ENCODE assay signal across 8 mouse cellular contexts in genomic region chr11:17158858-17159737, GRCm38 (mm10). TPM values are rescaled to one million over a fixed set of nuclear protein-coding genes. Genes with fewer than 3 reads are reported as not detected.
DNase-seq lines count a peak whose midpoint lies in the region; ATAC-seq and TF ChIP-seq lines count a peak whose summit lies in the region.

Gene Ppp3r1 (plus strand): TSS chr11:17159263.

- H3K9me3 ChIP-seq in G1E (replicated peaks), result no peaks in the 10 kb centered on the region
- H3K9me3 ChIP-seq in forebrain, embryonic 16.5 days (ENCODE audit: control insufficient read depth, low read length), result no peaks in the 10 kb centered on the region
- no peaks in the 10 kb centered on the region for H3K9me3 ChIP-seq in lung, embryonic 14.5 days (ENCODE audit: low read depth, low read length)

- WGBS in forebrain, embryonic 16.5 days, result 0% methylated on average over 76 of the region's 89 CpGs
- under 1% methylated on average over 83 of the region's 89 CpGs for WGBS in lung, embryonic 14.5 days
- WGBS in olfactory bulb, adult 2 months, result under 1% methylated on average over 83 of the region's 89 CpGs
- under 1% methylated on average over 87 of the region's 89 CpGs for WGBS in thymus, adult 2 months

- peak; percentile 91 for ATAC-seq in G1E (ENCODE audit: extremely low read depth, insufficient number of reproducible peaks, low FRiP score, poor library complexity, severe bottlenecking)
- ATAC-seq in forebrain, embryonic 16.5 days, result peak; percentile 98
- ATAC-seq in lung, embryonic 14.5 days (ENCODE audit: insufficient read depth), result peak; percentile 97

- TF ChIP-seq CTCF in G1E (IDR thresholded peaks at IDR 0.05; ENCODE audit: low read depth, low read length), result no peak
- TF ChIP-seq CTCF in layer of hippocampus, adult 2 months (conservative IDR thresholded peaks at IDR 0.05), result no peak; the same call in 1 of the 2 replicates
- TF ChIP-seq CTCF in lung, embryonic 14.5 days (IDR thresholded peaks at IDR 0.05; ENCODE audit: low read depth), result peak; percentile 1; the same call in 1 of the 2 replicates
- no peak for TF ChIP-seq CTCF in olfactory bulb, adult 2 months (IDR thresholded peaks at IDR 0.05; ENCODE audit: insufficient read depth, low read depth, low read length)
- peak; percentile 10; the same call in 1 of the 2 replicates for TF ChIP-seq CTCF in thymus, adult 2 months (IDR thresholded peaks at IDR 0.05; ENCODE audit: borderline replicate concordance, control insufficient read depth, extremely low read depth, insufficient read depth, low read length, poor library complexity)

- H3K36me3 ChIP-seq in G1E (replicated peaks), result peaks cover 17% of the 10 kb centered on the region
- no peaks in the 10 kb centered on the region for H3K36me3 ChIP-seq in forebrain, embryonic 16.5 days (ENCODE audit: control insufficient read depth, insufficient read depth)
- H3K36me3 ChIP-seq in lung, embryonic 14.5 days (ENCODE audit: insufficient read depth), result no peaks in the 10 kb centered on the region
- no peaks in the 10 kb centered on the region for H3K36me3 ChIP-seq in thymus, adult 2 months (ENCODE audit: control insufficient read depth, insufficient read depth, low read length)

- no peaks in the 10 kb centered on the region for H3K27me3 ChIP-seq in G1E (ENCODE audit: insufficient read depth, low read length)
- no peaks in the 10 kb centered on the region for H3K27me3 ChIP-seq in forebrain, embryonic 16.5 days (replicated peaks; ENCODE audit: control insufficient read depth, insufficient read depth, low read length)
- H3K27me3 ChIP-seq in lung, embryonic 14.5 days (ENCODE audit: insufficient read depth, low read length), result no peaks in the 10 kb centered on the region
- H3K27me3 ChIP-seq in thymus, adult 2 months (ENCODE audit: control insufficient read depth, insufficient read depth, low read length), result no peaks in the 10 kb centered on the region

- peak; percentile 80 for DNase-seq in G1E (ENCODE audit: low spot score)
- peak; percentile 97 to 99 for DNase-seq in cerebellum, adult 18-20 months
- DNase-seq in heart, postnatal 36 days, result peak; percentile 97 to 98
- peak; percentile 97 to 98 for DNase-seq in layer of hippocampus, adult 2 months (ENCODE audit: low spot score in 2 of 2)
- DNase-seq in lung, embryonic 14.5 days, result peak; percentile 98
- DNase-seq in thymus, adult 2 months, result peak; percentile 97

- TF ChIP-seq POLR2A in olfactory bulb, adult 2 months (IDR thresholded peaks at IDR 0.05; ENCODE audit: insufficient read depth, low read depth, low read length), result peak; percentile 71
- TF ChIP-seq POLR2A in thymus, adult 2 months (IDR thresholded peaks at IDR 0.05; ENCODE audit: control insufficient read depth, extremely low read depth, insufficient read depth, low read length, poor library complexity), result peak; percentile 71

- H3K4me2 ChIP-seq in forebrain, embryonic 16.5 days (ENCODE audit: low read length), result peak within 1 kb of the TSS; percentile 77
- peak within 1 kb of the TSS; percentile 84 for H3K4me2 ChIP-seq in lung, embryonic 14.5 days

- H3K9ac ChIP-seq in forebrain, embryonic 16.5 days (replicated peaks; ENCODE audit: low read depth, low read length), result peak within 1 kb of the TSS; percentile 79
- peak within 1 kb of the TSS; percentile 99 for H3K9ac ChIP-seq in lung, embryonic 14.5 days

- H3K4me3 ChIP-seq in G1E (ENCODE audit: low read depth, low read length), result peak within 1 kb of the TSS; percentile 87
- H3K4me3 ChIP-seq in forebrain, embryonic 16.5 days (replicated peaks; ENCODE audit: low read length), result peak within 1 kb of the TSS; percentile 64
- H3K4me3 ChIP-seq in layer of hippocampus, adult 2 months, result peak within 1 kb of the TSS; percentile 95
- peak within 1 kb of the TSS; percentile 97 for H3K4me3 ChIP-seq in lung, embryonic 14.5 days (ENCODE audit: low read depth, low read length)
- H3K4me3 ChIP-seq in olfactory bulb, adult 2 months (ENCODE audit: insufficient read depth, low read depth, low read length), result peak within 1 kb of the TSS; percentile 90
- H3K4me3 ChIP-seq in thymus, adult 2 months (ENCODE audit: control insufficient read depth, insufficient read depth, low read length), result peak within 1 kb of the TSS; percentile 69

- peak within 1 kb of the TSS; percentile 94 for H3K27ac ChIP-seq in forebrain, embryonic 16.5 days (ENCODE audit: low read length)
- H3K27ac ChIP-seq in layer of hippocampus, adult 2 months, result peak within 1 kb of the TSS; percentile 99
- H3K27ac ChIP-seq in lung, embryonic 14.5 days (ENCODE audit: low read depth), result peak within 1 kb of the TSS; percentile 96
- peak within 1 kb of the TSS; percentile 90 for H3K27ac ChIP-seq in olfactory bulb, adult 2 months (ENCODE audit: insufficient read depth, low read depth, low read length)
- peak within 1 kb of the TSS; percentile 73 for H3K27ac ChIP-seq in thymus, adult 2 months (ENCODE audit: control insufficient read depth, insufficient read depth, low read length)

- H3K4me1 ChIP-seq in G1E (ENCODE audit: insufficient read depth, low read depth, low read length), result peaks cover 37% of the 10 kb centered on the region
- H3K4me1 ChIP-seq in forebrain, embryonic 16.5 days (replicated peaks; ENCODE audit: control insufficient read depth, insufficient read depth, low read length), result peaks cover 33% of the 10 kb centered on the region
- H3K4me1 ChIP-seq in lung, embryonic 14.5 days (ENCODE audit: insufficient read depth), result 0 out of 2 replicates have a peak, but pooled peaks cover 5% of the 10 kb centered on the region
- peaks cover 7% of the 10 kb centered on the region; the same call in 1 of the 2 replicates for H3K4me1 ChIP-seq in olfactory bulb, adult 2 months (ENCODE audit: control insufficient read depth, insufficient read depth, low read length)
- H3K4me1 ChIP-seq in thymus, adult 2 months (replicated peaks; ENCODE audit: control insufficient read depth, insufficient read depth, low read length), result 0 out of 2 replicates have a peak, but pooled peaks cover 2% of the 10 kb centered on the region

- intact Hi-C loops in heart, postnatal 36 days (cut with DNase I), result loop anchor here (1.0 kb wide), 1 partner anchor 52 kb away; the partner anchor contains the start of gene Pno1

RNA-seq across cellular contexts. Expression of gene Ppp3r1, which starts in this region (rescaled TPM):
- 80.7 and 87.3 TPM in 2 replicates for total RNA-seq in G1E (2014; fragmentation: Nextera tagmentation)
- total RNA-seq in G1E (2017), result 82.9 and 88.5 TPM in 2 replicates
- polyA plus RNA-seq in G1E (2012), result 23.0 and 27.7 TPM in 2 replicates
- polyA plus RNA-seq in forebrain, embryonic 16.5 days (2015; fragmentation: Nextera tagmentation; extraction: Ambion mirVana), result 182 and 194 TPM in 2 replicates
- total RNA-seq in heart, postnatal 36 days (2021), result 10 to 100 TPM; 67.7 to 70.0 TPM
- 100 to 1,000 TPM; 877 to 906 TPM for total RNA-seq in layer of hippocampus, adult 2 months (2021)
- 85.7 and 90.0 TPM in 2 replicates for polyA plus RNA-seq in lung, embryonic 14.5 days (2014; fragmentation: Nextera tagmentation; extraction: Ambion mirVana)
- polyA plus RNA-seq in olfactory bulb, adult 2 months (2012; ENCODE audit: insufficient read depth, insufficient read length, low replicate concordance, missing spikeins), result 107 TPM in 1 of 2 replicates, not detected in the other
- polyA plus RNA-seq in thymus, adult 2 months (2012; rRNA removed), result 42.5 and 77.9 TPM in 2 replicates

Comparison
In these comparisons a context has a peak if more than half of its experiments do, and no peak if none do; other contexts are left out.
1. Peak in every context shown above with its lines: DNase-seq, ATAC-seq, H3K4me3 ChIP-seq and H3K27ac ChIP-seq.
2. RNA of gene Ppp3r1 (total RNA-seq): 877 to 906 TPM in layer of hippocampus, adult 2 months; 80.7 to 88.5 TPM in G1E and 67.7 to 70.0 TPM in heart, postnatal 36 days; every median in the first group is over 4 times any median in the second.
3. CTCF ChIP-seq: peak in lung, embryonic 14.5 days (single experiment) and thymus, adult 2 months (single experiment); none in G1E (single experiment), layer of hippocampus, adult 2 months (single experiment) and olfactory bulb, adult 2 months (single experiment).